Mouse (Mus musculus): Measurements from ENCODE around the gene AA467197. TPM values are rescaled to one million over a fixed set of nuclear protein-coding genes. Genes with fewer than 3 reads are reported as not detected.
A peak's percentile ranks its signal among the peaks of the same experiment; 100 is the strongest.

The AA467197 gene
- total RNA-seq (2021) = under 1 TPM; 0.41 to 0.60 TPM
- long read RNA-seq, experiment 1 = 0 reads
- long read RNA-seq, experiment 2 = 0 reads

DNA sequence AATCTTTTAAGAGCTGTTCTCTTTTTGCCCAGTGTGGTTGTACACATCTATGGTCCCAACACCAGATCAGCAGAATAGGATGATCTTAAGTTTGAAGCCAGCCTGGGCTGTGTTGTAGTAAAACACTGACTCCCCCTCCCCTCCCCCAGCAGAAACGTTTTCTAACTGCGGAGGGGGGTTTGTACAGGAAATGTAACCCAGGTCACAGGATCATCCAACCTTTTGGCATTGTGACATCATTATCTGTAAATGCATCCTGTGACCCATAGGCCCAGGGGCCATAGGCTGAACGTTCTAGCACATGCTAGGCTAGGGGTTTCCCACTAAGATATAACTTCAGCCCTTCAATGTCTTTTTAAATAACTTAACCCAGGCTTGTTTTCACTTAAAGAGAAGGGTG lies at the start of gene AA467197:
AA467197 (plus strand) TSS at position 301 of the 400 bp plus-strand sequence.
- no peak for DNase-seq

DNA sequence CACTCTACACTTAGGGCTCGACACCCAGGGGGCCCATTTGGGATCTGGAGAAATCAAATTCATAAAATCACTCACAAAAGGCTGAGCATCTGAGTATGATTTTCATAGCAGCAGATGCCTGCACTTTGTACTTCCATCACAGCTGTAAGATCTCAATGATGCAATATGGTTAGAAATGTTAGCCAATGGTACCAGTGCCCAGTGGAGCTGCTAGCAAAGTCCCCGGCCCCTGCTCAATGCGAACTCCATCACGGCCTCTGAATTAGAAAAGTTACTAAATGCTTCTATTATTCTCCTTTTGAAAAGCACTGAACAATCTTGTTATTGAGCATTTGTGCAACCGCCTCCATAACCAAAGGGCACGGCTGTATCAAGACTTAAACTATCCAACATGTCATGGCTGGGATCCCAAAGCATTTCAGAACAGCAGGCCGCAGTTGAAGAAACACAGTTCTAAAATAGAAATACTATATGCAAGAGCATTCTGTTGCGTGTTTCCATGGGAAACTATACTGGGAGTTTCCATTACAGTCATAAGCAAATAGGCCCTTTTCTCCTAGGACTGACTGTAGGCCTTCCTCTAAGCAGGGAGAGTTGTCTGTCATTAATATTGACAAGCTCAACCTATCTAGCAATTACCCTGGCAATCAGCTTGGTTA lies 48.8 kb upstream of the AA467197 start:
- DNase-seq = no peak

DNA sequence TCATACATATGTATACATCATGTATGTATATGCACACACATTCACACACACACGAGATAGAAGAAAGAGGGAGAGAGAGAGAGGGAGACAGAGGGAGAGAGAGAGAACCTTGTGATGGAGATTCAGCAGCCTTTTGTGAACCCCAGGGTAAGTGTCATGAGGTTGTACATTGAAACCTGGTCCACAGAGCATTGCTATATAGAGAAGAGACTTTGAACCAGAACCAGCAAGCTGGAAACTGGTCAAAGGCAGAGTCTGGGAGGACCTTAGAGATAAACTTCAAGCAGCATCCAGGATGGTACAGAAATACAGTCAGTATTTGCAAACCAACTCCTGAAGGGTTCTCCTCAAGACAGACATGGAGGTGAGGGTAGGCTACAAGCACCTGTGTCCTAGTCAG lies 46.4 kb upstream of the AA467197 start:
- no peak for DNase-seq

DNA sequence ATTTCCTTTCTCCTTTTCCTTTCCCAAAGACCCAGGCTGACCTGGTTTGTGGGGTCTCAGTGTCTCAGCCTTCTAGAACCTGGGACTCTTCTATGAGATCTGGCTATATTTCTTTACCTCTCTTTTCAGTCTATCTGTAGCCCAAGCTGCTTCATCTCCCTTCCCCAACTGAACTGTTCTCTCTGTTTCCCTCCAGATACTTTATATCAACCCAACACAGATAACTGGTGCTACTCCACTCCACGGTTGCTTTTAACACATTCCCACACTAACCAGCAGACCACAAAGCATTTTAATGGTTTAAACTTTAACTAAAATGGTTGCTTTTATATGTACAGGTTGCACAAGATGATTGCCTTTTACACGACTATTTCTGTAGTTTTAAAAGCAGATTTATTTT lies 45.6 kb upstream of the AA467197 start:
- no peak for DNase-seq

DNA sequence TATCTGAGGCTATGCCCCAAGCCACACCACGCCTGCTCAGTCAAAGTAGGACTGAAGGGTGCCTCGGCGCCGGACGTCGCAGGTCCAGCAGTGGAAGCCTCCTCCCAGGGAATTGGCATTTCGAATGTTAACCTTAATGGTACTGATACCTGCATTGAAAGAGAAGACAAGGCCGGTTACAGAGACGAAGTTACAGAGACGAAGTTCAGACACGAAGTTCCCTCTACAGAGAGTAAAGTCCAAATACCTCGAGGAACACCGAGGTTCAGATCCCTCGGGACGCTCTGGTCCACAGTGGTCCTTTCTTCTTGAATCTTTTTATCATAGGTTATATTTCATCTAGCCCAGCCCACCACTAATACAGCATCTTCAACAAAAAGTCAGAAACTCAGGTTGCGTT lies 41.3 kb upstream of the AA467197 start:
- DNase-seq = no peak

DNA sequence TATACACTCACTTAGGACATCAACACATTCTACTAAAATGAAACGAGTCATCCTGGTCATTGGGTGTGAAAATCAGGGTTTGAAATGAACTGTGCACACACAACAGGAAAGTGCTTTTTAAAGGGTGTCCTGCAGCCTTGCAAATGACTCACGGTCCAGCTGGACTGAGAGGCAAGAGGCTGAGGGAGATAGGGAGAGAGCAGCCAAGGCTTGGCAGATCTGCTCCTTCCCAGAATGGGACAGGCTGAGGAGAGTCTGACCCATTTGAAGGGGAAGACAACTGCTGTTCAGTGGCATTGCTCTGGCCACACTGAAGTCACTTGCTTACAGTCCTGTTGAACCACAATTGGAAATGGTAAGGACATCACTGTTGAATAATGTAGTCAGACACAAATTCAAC lies 37.0 kb upstream of the AA467197 start:
- peak; percentile 25 to 56 for DNase-seq

DNA sequence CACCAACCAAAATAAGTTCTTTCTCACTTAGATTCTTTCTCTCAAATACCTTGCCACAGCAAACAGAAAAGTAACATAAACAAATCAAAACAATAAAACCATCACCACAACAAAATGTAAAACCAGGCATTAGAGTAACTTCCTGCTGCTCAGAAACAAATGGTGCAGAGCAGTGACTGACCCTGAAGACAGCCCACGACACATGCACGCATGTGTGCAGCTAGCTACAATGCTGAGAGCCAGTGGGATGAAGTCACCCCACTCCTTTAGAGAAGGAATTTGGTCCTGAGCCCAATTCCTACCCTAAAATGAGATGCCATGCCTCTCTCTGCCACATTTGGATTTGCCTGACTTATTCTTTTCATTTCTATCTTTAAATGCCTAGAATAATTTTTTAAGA lies 35.4 kb upstream of the AA467197 start:
- no peak for DNase-seq

DNA sequence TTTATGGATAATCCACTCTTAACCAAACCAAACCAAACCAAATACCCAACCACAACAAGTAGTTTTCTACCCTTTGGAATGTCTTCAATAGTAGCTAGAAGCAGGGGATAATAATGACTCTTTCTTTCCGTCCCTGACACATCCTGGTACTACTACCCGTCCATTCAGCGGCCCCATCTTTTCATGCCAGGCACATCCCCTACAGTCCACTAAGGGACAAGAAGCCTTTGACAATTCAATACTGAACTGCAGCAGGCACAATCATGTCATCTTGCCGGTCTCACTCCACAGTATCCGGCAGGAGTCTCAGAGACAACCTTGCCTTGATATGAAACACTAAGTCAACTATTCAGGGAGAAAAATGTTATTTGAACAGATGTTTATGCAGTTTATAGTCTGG lies 31.0 kb upstream of the AA467197 start:
- no peak for DNase-seq

DNA sequence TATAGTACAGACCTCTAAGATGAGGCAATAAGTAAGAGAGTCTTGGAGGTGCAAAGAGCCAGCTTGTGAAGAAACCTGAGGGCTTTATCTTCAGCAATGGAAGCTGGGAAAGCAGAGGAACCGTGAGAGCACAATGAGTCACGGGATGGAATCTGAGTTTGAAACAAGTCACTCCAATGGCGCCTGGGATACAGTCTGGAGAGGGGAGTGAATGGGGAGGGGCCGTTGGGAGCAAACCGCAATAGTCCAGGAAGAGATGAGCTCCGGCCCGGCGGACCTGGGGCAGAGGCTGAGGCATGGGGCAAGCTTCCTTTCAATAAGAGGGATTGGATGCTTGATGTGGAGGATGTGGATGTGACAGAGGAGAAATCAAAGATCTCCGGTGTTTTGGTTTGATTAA lies 28.0 kb upstream of the AA467197 start:
- DNase-seq = no peak

DNA sequence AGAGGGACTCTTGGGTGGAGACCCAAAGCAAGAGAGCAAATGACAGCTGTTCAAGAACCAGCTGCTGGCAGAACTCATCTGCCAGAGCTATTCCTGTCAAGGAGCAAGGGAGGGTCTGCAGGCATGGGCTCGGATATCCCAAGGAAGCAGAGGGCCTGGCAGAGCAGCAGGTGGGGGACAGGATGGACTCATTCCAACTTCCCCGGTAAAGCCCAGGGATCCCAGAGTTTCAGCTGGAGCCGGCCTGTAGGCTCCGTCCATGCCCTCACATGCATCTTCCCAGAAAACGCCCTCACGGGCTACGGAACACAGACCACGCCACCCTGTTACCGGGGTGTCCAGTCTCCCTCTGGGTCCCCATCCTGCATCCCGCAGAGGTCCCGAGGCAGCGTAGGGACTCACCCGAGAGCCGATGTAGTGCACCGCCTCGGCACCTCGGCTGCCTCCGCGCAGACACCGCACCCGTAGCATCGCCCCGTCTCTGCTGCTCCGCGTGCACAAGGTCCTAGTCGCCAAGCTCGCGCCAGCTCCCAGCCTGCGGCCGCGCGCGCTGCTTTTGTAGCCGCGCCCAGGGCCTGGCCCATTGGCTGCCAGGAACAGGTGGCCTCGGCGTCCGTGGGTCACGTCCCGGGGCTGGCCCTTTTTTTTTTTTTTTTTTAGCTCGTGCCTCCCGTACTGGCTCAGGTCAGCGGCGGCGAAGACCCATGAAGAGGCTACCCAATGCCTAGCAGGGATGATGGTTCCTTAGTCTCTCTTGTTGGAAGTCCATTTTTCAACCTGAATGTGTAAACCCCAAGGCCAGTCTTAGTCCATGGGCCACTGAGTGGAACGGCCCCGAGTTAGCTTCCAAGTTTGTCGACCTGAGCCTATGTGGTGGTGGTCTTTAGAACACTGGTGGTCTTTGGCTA lies 25.8 kb upstream of the AA467197 start, which contains the start of gene Gatm:
Gatm (minus strand) TSS at position 558 of the 908 bp plus-strand sequence.
- peak; percentile 57 to 70 for DNase-seq

DNA sequence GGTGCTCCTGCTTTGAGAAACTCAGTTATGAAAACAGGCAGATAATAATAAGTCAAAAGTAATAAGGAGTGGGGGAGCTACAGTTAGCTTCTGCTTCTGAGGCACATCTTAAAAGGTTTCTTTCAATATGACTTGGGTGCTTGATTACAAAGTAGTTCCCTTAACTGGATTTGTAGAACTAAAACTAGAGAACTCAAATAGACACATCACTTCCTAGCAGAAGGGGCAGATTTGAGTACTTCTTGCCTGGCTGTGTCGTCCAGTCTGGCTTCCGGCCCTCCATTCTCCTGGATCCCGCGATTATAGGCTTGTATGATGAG lies 25.2 kb upstream of the AA467197 start:
- DNase-seq = no peak

DNA sequence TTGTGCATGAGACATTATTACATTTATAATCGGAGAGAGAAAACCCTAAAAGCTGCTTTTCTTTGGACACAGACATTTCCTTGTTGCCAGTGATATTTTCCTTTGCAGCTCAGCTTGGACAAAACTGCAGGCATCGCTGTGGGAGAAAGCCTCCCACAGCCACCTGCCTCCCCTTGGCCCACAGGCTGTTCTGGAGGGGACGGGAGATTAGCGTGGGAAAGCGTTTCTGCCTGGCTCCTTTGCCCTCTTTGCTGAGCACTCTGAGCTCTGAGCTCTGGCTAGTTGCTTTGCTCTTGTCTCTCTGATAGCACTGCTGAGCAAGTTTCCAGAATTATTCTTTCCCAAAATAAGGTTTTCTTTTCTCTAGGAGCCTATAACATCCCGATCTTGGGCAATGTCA lies 20.5 kb upstream of the AA467197 start:
- no peak for DNase-seq

DNA sequence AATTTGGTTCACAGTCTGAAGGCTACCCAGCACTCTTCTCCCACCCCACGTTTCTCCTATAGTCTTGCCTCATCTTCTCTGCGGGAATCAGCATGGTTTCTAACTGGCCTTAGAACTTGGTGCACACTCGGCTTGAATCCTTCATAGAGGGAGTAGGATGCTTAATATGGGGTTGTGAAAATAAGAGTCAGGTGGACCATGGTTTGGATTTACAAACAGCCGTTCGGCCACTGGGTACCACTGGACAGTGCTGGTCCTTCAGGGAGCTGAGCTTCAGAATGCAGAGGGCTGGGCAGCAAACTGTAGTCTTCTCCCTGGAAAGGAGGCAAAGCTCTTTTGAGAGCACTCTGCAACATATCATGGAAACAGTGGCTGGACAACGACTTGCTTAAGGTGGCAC lies 19.0 kb upstream of the AA467197 start:
- DNase-seq = no peak

DNA sequence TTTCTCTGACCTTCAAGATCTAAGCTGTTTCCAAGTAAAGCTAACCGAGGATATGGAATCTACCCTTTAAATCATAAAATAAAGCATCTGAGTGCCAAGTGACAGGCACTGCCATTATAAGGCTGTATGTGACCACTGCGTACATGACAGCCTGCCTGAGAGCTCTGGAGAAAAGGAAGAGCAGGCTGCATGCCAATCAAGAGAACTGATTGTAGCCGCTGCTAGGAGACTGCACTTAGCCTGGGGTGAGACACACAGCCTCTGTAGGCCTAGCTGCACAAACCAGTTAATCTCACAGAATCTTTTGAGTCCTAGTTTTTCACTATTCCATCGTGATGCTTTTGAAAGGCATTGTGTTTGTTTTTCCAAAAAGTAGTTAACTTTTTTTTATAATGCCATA lies 18.1 kb upstream of the AA467197 start:
- no peak for DNase-seq

DNA sequence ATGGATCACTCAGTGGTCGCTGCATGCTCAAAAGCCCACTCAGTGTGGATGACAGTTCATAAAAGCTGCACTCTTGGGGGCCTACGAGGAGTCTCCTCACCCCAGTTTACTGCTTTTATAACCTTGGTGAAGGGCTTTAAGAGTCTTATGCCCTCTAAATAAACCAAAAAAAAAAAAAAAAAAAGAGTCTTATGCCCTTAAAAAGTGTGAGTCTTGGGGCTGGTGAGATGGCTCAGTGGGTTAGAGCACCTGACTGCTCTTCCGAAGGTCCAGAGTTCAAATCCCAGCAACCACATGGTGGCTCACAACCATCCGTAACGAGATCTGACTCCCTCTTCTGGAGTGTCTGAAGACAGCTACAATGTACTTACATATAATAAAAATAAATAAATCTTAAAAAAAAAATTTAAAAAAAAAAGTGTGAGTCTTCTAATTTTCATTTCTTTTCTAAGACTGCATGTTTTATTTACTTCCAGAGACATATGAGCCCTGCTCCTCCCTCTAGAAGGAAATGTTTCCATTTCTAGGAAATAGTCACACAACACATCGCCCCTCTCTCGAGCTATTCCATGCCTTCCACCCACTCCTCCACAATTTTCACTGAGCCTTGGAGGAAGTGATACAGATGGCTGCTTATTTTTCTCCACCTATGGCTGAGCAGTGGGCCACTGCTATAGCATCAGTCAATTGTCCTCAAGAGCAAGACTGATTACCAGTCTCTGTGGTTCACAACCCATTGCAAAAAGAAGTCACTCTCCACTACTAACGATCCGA lies 15.3 kb upstream of the AA467197 start:
- no peak for DNase-seq

DNA sequence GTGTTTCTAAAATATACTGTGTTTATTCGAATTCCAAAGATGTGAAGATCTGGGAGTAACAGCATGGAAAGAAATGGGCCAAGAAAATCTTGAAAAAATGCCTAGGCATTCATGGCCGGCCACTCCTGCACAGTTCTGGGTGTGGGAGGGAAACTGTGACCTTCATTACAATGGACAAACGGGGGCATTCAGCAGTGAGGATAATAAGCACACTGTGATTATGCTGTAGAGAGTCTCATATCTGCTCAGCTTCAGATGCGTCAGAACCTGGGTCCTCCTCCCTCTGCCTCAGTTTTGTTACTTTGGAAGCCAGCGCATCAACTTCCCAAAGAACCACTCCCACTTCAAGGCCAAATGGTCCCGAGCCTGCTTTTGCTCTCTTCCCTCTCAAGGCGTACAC lies 10.9 kb upstream of the AA467197 start:
- DNase-seq = no peak

DNA sequence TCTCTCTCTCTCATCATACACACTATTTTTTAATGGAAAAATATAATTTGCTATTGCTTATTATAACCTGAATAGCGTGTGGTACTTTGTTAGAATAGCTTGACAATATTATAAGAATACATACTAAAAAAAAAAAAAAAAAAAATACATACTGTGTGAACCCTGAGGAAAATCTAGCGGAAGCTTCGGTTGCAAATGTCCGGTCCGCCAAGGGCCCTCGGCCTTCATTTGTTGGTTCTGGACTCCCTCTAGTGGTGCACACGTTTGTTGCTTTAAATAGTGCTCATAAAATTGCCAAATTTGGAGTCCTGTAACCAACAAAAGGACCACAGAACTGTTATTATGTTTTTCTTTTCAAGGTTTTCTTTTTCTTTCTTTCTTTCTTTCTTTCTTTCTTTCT lies 7.8 kb upstream of the AA467197 start:
- DNase-seq = peak; percentile 87 to 90

DNA sequence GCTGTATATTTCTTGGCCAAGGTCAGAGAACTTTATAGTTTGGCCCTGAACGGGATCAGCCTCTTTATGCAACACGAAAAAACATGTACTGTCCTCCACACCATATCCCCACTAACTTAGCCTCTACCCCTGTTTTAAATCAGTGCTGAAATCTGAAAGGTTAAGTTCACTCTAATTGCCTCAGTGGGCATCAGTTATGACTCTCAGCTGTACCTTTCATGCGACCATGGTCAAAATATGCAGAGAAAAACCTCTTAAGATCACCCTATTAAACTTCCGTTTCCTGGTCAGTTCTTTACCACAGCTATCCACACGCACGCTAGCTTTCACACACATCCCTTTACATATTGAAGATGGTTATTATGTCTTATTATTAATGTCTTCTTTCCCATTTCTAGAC lies 6.9 kb upstream of the AA467197 start:
- no peak for DNase-seq

DNA sequence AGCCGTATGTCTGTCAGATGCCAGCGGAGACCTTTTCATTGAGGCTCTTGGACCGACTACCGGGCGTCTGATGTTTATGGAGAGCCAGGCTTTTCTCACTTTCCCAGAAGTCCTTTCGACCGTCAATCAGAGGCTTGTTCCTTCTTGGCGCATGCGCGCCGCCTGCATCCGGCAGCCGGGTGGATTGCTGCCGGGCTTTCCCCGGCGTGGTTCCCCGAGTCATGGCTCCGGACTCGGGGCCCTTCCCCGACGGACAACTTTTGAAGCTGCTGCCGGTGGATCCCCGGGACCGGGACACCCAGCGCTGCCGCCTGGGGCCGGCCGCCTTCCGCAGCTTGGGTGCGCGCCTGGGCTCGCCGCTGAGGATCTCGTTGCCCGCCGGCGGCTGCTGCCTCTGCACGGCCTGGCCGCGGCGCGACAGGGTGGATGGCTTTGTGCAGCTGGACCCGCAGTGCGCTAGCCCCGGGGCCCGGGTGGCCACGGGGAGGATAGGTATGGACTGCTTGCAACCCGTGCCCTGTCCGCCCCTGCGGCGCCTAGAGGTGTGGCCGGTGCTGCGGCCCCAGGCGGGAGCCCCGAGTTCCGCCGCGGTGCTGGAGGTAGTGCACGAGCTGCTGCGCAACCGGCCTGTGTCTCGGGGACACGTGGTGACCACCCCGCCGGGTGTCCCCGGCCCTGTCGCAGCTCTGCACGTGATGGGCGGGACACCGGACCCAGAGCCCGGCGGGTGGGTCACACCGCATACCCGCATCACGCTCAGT lies 6.1 kb upstream of the AA467197 start:
- DNase-seq = peak; percentile 89 to 94

DNA sequence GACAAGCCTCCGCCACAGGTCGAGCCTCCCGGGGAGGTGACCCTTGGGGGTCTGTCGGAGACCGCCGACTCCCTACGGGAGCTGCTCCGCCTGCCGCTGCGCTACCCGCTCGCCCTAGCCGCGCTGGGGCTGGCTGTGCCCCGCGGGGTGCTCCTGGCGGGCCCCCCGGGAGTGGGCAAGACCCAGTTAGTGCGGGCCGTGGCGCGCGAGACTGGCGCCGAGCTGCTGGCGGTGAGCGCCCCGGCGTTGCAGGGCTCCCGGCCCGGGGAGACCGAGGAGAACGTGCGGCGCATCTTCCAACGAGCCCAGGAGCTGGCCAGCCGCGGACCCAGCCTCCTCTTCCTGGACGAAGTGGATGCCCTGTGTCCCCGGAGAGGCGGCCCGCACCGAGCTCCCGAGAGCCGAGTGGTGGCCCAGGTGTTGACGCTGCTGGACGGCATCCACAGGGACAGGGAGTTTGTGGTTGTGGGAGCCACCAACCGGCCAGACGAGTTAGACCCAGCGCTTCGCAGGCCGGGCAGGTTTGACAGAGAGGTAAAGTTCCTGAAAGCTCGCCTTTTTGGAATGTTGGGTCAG lies 5.5 kb upstream of the AA467197 start:
- DNase-seq = peak; percentile 31 to 45

DNA sequence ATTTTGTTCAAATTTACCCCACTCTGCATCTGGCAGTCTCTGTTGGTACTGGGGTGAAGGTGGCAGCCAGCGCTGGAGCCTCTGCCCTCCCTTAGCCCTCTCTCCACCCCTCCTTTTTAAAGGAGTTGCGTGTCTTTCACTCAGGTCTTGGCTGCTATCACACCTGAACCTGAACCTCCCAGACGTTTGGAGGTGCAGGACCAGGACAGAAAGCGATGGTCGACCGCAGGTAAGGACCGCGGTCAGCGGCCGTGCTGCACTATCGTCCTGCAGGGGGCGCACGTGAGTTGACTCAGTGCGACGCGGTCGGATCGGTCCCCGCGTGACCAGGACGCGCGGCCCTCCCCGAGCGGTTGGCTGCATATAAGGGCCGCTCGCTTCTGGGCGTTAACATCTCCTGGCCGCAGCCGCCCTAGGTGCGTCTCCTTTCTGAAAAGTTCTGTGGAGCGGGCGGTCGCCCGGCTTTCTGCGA lies 776 bp downstream of the AA467197 start:
- peak; percentile 72 to 90 for DNase-seq

DNA sequence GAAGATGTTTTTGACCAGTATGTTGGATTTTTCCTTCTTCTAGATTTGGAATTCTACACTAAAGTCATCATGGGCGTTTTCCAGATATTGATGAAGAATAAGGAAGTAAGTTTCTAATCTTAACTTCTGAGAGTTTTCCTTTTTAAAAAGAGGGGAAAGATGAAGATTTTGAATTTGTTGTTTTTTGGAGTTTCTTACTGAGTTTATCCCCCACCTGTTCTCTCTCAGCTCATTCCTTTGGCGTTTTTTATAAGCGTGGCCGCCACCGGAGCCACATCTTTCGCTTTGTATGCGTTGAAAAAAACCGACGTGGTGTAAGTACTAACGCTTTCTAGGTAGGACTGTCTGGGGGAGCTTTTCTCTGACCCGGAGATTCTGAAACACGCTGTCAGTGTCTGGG lies 1.2 kb downstream of the AA467197 start:
- no peak for DNase-seq

All from heart, adult 18-20 months (tissue).